Mouse (Mus musculus): ENCODE results near the gene Hinfp. TPM values are rescaled to one million over a fixed set of nuclear protein-coding genes. Genes with fewer than 3 reads are reported as not detected.
"Not testable (repeated sequence)": the region's sequence is repeated elsewhere in the genome, so short reads cannot be mapped to it uniquely, and the experiment has no call there.

Hinfp gene
- total RNA-seq, 2 experiments from 2014 or later: 26.0 to 28.5 TPM

DNA sequence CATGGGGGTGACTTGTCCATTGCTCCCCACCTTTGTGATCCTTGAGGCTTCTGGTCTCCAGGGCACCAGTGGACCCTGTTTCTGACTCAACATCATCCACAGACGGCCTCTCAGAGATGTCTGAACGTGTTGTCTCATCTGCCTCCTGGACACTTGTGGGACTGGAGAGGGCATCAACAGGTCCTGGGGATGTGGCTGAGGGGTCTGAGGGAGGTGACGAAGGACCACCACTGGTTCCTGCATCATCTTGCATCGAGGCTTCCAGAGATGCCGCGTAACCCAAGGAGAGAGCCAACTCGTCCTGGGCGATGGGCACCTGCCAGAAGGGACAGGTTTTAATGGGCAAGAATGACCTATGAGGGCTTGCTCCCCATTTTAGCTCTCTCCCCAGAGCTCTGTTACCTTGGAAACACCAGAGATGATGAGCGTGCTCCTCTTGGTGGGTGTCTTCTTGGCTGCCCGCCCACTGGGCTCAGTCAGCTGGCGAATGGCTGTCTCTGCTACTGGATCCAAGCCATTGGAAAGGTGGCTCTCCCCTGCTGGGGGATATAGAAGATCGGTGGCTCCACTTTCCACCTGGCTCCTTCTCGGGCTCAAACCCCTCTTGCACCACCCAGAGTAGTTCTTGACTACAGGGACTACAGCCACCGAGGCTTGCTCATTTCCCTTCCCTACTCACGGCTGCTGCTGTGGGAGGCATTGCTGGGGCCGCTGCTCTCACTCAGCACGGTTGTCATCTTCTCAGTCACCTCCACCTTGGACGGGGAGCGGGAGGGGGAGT, 8.2 kb upstream of the Hinfp start:
- peak; percentile 73 to 77 for DNase-seq (ENCODE audit: low spot score in 2 of 2)

DNA sequence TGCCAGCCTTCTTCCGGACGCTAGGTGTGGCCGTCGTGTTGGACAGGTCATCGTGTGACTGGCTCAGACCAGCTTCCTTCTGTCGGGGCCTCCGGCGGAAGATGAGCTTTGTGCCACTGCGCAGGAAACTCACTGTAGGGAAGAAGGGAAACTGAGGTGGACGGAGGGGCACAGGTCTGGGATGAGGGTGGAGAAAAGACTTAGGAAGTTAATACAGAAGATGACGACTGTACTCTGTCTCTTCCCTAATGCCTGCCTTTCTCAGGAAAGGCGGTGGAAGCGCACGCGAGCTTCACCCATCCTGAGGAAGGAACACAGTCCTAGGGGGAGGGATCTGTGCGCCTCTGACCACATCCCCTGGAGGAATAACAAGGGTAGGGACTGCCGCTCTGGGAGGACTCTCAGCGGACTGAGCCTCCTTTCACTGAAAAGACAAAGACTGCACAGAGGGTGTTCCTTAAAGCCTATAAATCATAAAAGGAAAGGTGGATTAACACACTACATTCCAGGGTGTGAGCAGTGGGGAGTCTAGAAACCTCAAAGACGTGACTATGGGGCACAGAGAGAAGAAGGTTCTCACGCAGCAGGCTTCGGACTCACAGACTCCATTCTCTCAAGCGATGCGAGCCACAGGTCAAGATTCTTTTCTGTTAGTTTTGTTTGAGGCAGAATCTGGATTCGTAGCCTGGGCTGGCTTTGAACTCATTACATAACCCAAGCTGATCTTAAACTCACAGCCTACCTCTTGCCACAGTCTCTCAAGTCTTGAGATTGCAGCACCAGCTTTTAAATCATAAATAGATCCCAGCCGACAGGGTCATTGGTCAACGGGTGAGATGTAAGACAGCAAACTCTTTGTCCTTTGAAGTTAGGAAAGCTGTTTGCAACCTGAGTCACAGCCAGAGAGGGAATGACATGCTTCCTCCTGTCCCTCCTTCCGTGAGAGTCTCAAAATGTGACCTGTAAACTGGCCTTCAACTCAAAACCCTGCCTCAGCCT, 6.0 kb upstream of the Hinfp start:
- no peak for DNase-seq (ENCODE audit: low spot score in 2 of 2)

DNA sequence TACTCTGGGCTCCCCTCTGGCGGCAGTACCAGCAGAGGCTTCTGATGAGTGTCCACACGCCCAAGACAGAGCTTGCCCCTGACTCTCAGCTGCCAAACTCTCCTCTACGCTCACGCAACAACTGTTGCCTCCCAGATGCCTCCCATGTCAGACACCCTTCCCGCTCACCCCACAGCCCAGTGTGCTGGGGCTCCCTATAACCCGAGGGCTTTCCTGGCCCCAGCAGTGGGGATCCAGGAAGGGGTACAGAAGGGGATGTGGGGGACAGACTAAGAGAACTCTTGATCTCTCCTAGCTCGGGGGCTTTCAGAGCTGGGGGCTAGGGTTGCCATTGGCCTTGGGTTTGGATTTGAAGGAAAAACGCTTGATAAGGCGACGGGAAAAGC, 5.3 kb upstream of the Hinfp start:
- DNase-seq (ENCODE audit: low spot score in 2 of 2): no peak

- DNase-seq (ENCODE audit: low spot score in 2 of 2): no peak
These were observed 4.3 kb upstream of the Hinfp start for GRCm38 (mm10) chr9:44309756-44310155.

GRCm38 (mm10) chr9:44307248-44307647, 1.8 kb upstream of the Hinfp start:
- no peak for DNase-seq (ENCODE audit: low spot score in 2 of 2)

DNA sequence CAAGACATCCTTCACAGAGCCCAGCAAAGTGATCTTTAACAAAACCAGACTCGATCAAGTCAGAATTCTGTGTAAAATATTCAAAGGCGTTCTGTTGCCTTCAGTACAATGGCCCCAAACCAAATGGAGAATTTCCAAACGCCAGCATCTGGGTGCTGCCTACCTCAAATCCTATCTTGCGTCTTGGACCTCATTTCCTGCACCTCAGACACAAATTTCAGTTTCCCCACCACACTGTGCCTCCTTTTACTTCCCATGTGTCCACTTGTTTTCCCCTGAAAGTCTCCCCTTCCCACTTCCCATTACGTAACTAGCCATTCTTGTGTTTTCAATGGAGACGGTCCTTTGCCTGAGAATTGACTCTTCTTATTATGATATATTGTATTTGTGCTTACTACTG, 1.1 kb upstream of the Hinfp start:
- no peak for DNase-seq (ENCODE audit: low spot score in 2 of 2)

GRCm38 (mm10) chr9:44300001-44300400, 5.5 kb downstream of the Hinfp start:
- DNase-seq (ENCODE audit: low spot score in 2 of 2): not testable (repeated sequence)

- DNase-seq (ENCODE audit: low spot score in 2 of 2): no peak
These were observed 13.0 kb downstream of the Hinfp start for GRCm38 (mm10) chr9:44292490-44292889.

- no peak for DNase-seq (ENCODE audit: low spot score in 2 of 2)
These were observed 16.5 kb downstream of the Hinfp start for GRCm38 (mm10) chr9:44288959-44289291.

GRCm38 (mm10) chr9:44288076-44288958, 17.2 kb downstream of the Hinfp start, which contains the start of gene Abcg4:
Gene Abcg4, minus strand, starts transcription at chr9:44288615.
- peak in 1 of 2 experiments; percentile 64 for DNase-seq (ENCODE audit: low spot score in 2 of 2)

DNA sequence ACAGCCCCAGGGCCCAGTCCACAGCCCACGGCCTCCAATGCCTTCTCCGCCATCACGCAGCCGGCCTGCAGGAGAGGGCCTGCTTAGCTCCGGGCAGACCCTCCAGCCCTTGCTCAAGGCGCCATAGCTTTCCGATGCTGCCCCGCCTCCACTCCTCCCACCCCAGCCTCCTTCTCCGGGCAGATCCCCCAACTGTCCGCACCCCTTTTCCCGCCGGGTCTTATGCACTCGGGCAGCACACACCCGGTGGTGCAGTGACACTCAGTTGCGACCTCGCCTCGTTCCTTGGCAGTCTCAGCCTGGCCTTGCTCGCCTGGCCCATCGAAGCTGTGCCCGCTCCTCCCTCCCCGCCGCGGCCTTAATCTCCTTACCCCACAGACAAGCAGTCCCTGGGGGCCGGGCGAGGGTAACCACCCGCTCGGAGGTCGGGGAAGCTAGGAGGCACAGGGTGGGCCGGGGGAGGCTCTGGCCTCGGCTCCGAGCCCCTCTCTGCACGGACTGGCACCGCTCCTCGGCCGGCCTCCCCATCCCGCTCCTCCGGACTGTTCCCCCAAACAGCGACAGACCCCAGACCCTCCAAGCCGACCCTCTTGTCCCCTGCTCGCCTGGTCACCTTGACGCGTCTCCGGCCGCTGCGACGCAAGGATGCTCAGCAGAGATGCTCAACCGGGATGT, 17.9 kb downstream of the Hinfp start:
- DNase-seq (ENCODE audit: low spot score in 2 of 2): peak in 1 of 2 experiments; percentile 18

DNA sequence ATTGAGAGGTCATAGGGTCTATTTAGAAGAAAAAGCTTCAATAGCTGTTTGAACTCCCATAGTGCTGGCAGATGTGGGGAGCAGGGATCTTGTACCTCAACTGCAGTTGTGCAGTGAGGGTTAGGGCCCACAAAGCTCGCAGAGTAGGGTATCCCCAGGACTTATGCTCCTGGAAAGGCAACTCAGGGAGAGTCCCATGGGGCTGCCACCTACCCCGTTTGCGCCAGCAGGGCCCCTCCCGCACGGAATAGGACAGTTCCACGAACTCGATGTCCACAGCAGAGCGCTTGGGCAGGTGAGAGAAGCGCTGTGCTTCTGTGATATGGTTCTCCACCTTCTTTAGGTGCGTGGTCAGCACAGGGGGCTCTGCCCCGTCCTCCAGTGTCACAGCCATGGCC, 18.5 kb downstream of the Hinfp start:
- no peak for DNase-seq (ENCODE audit: low spot score in 2 of 2)

- no peak for DNase-seq (ENCODE audit: low spot score in 2 of 2)
These were observed 19.1 kb downstream of the Hinfp start for GRCm38 (mm10) chr9:44286256-44286850.

- no peak for DNase-seq (ENCODE audit: low spot score in 2 of 2)
These were observed 22.3 kb downstream of the Hinfp start for GRCm38 (mm10) chr9:44283183-44283582.

DNA sequence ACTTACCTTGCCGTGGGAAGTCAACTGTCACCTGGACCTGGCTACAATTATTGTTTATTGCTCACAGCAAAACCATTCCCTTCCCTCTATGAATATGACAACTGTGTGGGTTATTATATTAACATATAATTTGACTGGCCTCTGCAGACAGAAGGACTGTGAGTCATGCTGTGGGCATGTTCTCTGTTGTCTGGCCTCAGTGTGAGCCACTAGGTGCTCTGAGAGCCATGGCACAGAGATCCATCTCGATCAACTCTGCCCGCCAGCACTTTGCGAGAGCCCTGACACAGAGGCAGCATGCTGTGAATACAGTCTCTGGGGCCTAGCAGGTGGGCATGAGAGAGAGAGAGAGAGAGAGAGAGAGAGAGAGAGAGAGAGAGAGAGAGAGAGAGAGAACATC, 35.5 kb downstream of the Hinfp start:
- no peak for DNase-seq (ENCODE audit: low spot score in 2 of 2)

DNA sequence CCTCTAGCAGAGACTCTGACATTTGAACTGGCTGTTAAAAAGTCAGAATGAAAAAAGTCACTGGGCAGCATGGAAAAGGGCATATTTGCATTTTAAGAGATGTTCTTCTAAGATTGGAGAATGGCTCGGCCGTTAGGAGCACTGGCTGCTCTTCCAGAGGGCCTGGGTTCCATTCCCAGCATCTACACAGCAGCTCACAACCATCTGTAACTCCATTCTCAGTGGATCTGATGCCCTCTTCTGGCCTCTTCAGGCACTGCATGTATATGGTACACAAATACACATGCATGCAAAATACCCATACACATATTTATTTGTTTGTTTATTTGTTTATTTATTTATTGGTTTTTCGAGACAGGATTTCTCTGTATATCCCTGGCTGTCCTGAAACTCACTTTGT, 36.4 kb downstream of the Hinfp start:
- no peak for DNase-seq (ENCODE audit: low spot score in 2 of 2)

DNA sequence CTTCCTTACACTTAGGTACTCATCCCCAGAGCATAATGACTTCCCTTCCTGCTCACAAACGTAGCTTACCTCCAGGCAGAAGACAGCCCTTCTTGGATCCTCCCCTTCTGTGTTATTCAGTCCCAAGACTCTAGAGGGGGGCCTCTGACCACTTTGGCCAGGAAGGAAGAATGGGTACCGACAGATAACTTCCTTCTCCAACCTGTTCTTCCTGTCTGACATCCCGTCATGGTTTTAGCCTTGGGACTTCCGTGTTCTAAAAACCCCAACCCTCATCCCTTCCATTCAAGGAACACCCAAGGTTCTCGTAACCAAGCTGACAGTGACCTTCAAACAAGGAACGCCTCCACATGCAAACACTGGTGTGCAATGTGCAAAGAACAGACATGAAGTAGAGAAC, 37.0 kb downstream of the Hinfp start, which contains the start of gene Nlrx1:
Gene Nlrx1 (minus strand): TSS at position 168 of the 400 bp plus-strand sequence.
- DNase-seq (ENCODE audit: low spot score in 2 of 2): no peak

GRCm38 (mm10) chr9:44268027-44268360, 37.5 kb downstream of the Hinfp start:
- peak; percentile 79 to 84 for DNase-seq (ENCODE audit: low spot score in 2 of 2)

DNA sequence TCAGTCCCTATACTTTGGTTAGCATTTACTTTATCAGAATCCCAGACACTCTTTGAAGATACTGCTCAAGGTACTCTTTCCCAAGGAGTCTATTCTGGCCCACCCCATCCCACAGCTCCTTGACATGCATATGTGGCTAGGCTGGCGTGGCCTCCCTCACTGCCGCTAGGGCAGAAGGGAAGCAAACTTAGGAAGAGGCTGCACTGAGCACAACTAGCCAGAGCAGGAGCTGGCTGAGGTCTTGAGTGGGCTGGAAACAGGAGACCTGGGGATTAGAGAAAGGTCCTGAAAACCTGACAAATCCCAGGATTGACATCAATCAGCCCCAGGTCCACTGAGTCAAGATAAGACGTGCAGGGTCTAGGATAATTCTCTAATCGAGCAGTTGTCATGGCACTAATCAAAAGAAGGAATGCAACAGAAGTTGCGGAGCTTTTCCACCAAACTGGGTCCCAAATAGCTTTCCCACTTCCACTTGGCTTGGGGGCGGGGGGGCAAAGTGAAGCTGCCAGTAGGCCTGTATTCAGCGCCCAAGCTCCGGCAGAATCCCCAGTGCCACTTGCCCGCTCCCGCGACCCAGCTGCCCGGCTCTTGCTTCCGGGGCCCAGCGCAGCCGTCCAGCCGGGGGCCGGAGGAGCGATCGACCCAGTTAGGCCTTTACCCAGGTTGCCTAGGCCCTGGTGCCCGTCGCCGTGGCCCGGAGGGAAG, 38.0 kb downstream of the Hinfp start:
- DNase-seq (ENCODE audit: low spot score in 2 of 2): no peak

Data from layer of hippocampus, postnatal 14 days (tissue).